Mouse (Mus musculus) CH12.LX (cell line): Measurements from ENCODE around the gene Kirrel3.

Source experiments
- BHLHE40 ChIP-seq: IDR thresholded peaks from 2 replicates; pipeline ENCODE4 v1.6.1; 2011; ENCODE audit warnings: mild to moderate bottlenecking, low read depth, low read length, improper control_type of control experiment
- CTCF ChIP-seq, 2 experiments: IDR thresholded peaks in 1 of 2; conservative IDR thresholded peaks in 1 of 2; 2 replicates each; pipeline ENCODE4 v1.5.1; 2011 to 2012; ENCODE audit warnings: low read depth in 2 of 2, low read length in 2 of 2, improper control_type of control experiment in 1 of 2, inconsistent platforms in 1 of 2, mild to moderate bottlenecking in 1 of 2, moderate library complexity in 1 of 2
- EP300 ChIP-seq: IDR thresholded peaks from 2 replicates; pipeline ENCODE4 v1.6.1; 2011; ENCODE audit warnings: low read length, improper control_type of control experiment
- NRF1 ChIP-seq: IDR thresholded peaks from 2 replicates; pipeline ENCODE4 v1.6.1; 2014; ENCODE audit warnings: low read depth, mild to moderate bottlenecking, inconsistent platforms, low read length, improper control_type of control experiment, moderate library complexity
- POLR2A ChIP-seq: IDR thresholded peaks from 2 replicates; pipeline ENCODE4 v1.6.1; 2011; ENCODE audit warnings: low read depth, mild to moderate bottlenecking, improper control_type of control experiment, low read length
- TCF12 ChIP-seq: IDR thresholded peaks from 2 replicates; pipeline ENCODE4 v1.6.1; 2014; ENCODE audit warnings: low read depth, mild to moderate bottlenecking, inconsistent platforms, low read length, improper control_type of control experiment
- ZC3H11A ChIP-seq: IDR thresholded peaks from 2 replicates; pipeline ENCODE4 v1.6.1; 2012; ENCODE audit warnings: low read depth, mild to moderate bottlenecking, inconsistent platforms, low read length, improper control_type of control experiment
- ZKSCAN1 ChIP-seq: IDR thresholded peaks from 2 replicates; pipeline ENCODE4 v1.6.1; 2012; ENCODE audit warnings: low read depth, inconsistent platforms, low read length, improper control_type of control experiment, borderline replicate concordance

- TF ChIP-seq POLR2A (no peak), CTCF (conservative IDR thresholded peaks at IDR 0.05 in 1 of 2, IDR thresholded peaks at IDR 0.05 in 1 of 2; ENCODE audit: low read depth in 2 of 2, low read length in 2 of 2) (no peak), ZC3H11A (no peak), TCF12 (no peak), EP300 (no peak), BHLHE40 (no peak), NRF1 (no peak), ZKSCAN1 (no peak)
Observed at GRCm38 (mm10) chr9:34618099-34618498, 132.4 kb downstream of the Kirrel3 start.
